Mouse (Mus musculus): Measurements from ENCODE around the gene Ngrn. TPM values are rescaled to one million over a fixed set of nuclear protein-coding genes. Genes with fewer than 3 reads are reported as not detected.

The Ngrn gene
- polyA plus RNA-seq, 1 experiment from 2014 or later = 49.3 TPM

DNA sequence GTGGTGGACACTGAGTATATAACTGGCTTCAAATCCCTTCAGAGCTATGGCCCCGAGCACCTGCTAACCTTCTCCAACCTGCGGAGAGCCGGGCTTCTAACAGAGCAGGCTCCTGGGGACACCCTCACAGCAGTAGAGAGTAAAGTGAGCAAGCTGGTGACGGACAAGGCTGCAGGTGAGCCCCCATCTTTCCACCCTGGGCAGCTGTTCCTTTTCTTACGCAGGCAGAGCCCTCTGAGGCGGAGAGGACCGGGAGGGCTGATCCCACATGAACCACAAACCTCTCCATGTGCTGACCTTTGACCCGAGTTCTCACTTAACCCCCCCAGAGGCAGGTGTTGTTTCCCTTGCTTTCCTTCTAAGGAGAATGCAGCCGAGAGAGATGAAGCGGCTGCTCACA, 26.7 kb downstream of the Ngrn start:
- no peak for ATAC-seq (ENCODE audit: low FRiP score, low read depth)
- H3K4me3 ChIP-seq = no peak overlapping the region
- no peak overlapping the region for H3K4me2 ChIP-seq (replicated peaks)
- H3K4me1 ChIP-seq = no peaks in the 10 kb centered on the region
- no peaks in the 10 kb centered on the region for H3K27me3 ChIP-seq
- H3K9ac ChIP-seq = no peak overlapping the region
- H3K9me3 ChIP-seq = no peaks in the 10 kb centered on the region
- H3K36me3 ChIP-seq = peaks cover 91% of the 10 kb centered on the region
- WGBS = 84% methylated on average over 10 of the region's 10 CpGs
- H3K27ac ChIP-seq = no peak overlapping the region

DNA sequence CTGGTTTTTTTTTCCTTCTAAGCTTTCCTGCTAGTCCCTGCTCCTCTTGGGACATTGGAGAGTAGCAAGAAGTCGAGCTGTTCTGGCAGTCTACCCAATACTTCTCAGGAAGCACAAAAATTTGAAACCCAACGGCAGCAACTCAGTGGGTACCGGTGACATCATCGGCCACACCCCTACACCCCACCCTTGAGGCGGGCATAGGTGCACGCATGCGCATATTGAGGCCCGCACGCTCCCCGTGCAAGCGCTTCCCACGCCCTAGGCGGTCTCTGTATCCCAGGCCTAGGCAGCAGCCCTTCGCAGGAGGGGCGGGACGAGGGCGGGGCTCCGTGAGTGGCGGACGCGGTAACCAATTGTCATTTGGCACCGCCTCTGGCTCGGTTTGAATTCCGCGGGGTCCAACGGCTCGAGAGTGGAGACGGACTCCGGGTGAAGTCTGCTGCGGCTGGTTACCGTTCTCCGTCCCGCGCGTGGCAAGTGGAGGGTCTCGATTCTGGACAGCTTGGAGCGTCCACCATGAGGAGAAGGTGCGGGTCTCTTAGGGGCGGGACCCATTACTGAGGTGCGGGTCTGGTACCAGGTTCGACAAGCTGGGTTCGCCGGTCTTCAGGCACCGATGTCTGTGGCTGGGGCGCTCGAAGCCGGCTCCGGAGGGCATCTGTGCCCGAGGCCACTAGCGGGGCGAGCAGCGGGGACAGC, 33.2 kb downstream of the Ngrn start, which contains the start of gene Prc1:
Prc1 (plus strand) TSS at position 389 of the 702 bp plus-strand sequence.
- peak within 1 kb of the TSS; percentile 85 for H3K9ac ChIP-seq
- under 1% methylated on average over 52 of the region's 52 CpGs for WGBS

DNA sequence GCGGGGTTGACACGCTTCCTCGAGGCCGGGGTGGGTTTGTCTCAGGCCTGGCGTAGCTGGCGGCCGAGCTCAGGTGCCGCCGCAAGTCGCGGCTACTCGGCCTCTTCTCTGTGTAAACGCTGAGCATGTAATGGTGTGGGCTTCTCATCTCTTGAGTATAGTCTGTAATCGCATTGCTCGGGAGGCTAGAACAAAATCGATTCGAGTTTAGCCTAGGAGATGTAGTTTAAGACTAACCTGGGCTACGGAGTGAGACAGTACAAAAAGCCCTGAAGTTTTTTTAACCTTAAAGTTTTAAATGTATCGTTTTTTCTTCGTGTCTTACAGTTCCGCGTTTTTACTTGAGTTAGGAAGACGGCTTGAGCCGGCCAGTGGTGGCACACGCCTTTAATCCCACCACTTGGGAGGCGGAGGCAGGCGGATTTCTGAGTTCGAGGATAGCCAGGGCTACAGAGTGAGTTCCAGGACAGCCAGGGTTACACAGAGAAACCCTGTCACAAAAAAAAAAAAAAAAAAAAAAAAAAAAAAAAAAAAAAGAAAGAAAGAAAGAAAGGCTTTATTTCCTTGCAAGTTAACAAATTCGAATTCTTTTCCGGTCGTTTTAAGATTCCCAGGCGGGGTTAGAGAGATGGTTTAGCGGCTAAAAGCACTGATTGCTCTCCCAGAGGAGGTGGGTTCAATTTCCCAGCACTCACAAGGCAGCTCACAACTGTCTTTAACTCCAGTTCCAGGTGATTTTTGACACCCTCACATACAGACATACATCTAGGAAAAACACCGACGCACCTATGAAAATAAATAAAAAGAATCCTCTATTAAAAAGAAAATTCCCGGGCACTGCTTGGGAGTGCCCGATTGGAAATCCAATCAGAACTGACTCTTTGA, 34.0 kb downstream of the Ngrn start:
- peaks cover 25% of the 10 kb centered on the region for H3K4me1 ChIP-seq
- WGBS = 7% methylated on average over 37 of the region's 37 CpGs
- H3K4me2 ChIP-seq (replicated peaks) = peak overlapping the region; percentile 74
- H3K27me3 ChIP-seq = no peaks in the 10 kb centered on the region
- H3K36me3 ChIP-seq = peaks cover 33% of the 10 kb centered on the region
- H3K4me3 ChIP-seq = peak overlapping the region; percentile 85
- H3K9ac ChIP-seq = peak overlapping the region; percentile 85
- peak overlapping the region; percentile 82 for H3K27ac ChIP-seq
- no peak; the same call in 1 of the 2 replicates for ATAC-seq (ENCODE audit: low FRiP score, low read depth)
- no peaks in the 10 kb centered on the region for H3K9me3 ChIP-seq

More for the DNA sequence above, 33.2 kb downstream of the Ngrn start, which contains the start of gene Prc1:
- H3K4me1 ChIP-seq = peaks cover 25% of the 10 kb centered on the region
- peak; percentile 99 for ATAC-seq (ENCODE audit: low FRiP score, low read depth)
- no peaks in the 10 kb centered on the region for H3K27me3 ChIP-seq
- peak within 1 kb of the TSS; percentile 74 for H3K4me2 ChIP-seq (replicated peaks)
- H3K36me3 ChIP-seq = peaks cover 33% of the 10 kb centered on the region
- no peaks in the 10 kb centered on the region for H3K9me3 ChIP-seq
- peak within 1 kb of the TSS; percentile 82 for H3K27ac ChIP-seq
- H3K4me3 ChIP-seq = peak within 1 kb of the TSS; percentile 85

DNA sequence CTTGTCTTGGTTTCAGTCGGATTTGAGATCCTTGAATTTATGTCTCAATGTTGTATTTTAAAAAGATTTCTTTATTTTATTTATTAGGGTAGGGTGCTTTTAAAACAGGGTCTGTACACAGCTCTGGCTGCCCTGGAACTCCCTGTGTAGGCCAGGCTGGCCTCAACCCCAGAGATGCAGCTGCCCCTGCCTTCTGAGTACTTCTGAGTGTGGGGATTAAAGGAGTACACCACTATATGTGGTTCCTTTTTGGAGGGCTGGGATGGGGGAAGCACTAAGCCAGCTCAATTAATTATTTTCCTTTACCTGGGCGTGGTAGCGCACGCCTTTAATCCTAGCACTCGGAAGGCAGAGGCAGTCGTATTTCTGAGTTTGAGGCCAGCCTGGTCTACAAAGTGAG, 35.4 kb downstream of the Ngrn start:
- Histone ChIP-seq H3K27me3 (no peaks in the 10 kb centered on the region), H3K9me3 (no peaks in the 10 kb centered on the region), H3K27ac (no peak overlapping the region), H3K9ac (no peak overlapping the region), H3K4me1 (peaks cover 25% of the 10 kb centered on the region), H3K4me3 (peak overlapping the region; percentile 85; the same call in 1 of the 2 replicates), H3K36me3 (peaks cover 33% of the 10 kb centered on the region), H3K4me2 (replicated peaks) (peak overlapping the region; percentile 74)
- no peak for ATAC-seq (ENCODE audit: low FRiP score, low read depth)
- 92% methylated on average over 6 of the region's 6 CpGs for WGBS

DNA sequence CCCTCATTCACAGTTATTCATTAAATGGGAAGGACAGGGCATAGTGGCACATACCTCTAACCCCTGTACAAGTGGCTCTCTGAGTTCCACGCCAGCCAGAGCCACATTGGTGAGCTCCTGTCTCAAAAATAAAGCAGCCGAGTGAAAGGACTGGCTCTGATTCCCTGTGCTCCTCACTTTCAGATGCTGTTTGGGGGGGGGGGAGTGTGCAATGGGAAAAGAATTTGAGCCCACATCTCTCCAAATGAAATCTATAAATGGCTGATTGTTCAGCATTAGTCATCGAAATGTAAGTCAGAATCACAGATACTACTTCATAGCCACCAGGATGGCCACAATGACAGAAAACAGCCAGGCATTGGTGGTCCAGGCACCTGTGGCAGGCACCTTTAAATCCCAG, 36.0 kb downstream of the Ngrn start:
- H3K9me3 ChIP-seq = no peaks in the 10 kb centered on the region
- peaks cover 25% of the 10 kb centered on the region for H3K4me1 ChIP-seq
- no peak overlapping the region for H3K9ac ChIP-seq
- no peaks in the 10 kb centered on the region for H3K27me3 ChIP-seq
- no peak overlapping the region for H3K4me3 ChIP-seq
- peaks cover 33% of the 10 kb centered on the region for H3K36me3 ChIP-seq
- ATAC-seq (ENCODE audit: low FRiP score, low read depth) = no peak
- H3K4me2 ChIP-seq (replicated peaks) = no peak overlapping the region
- 90% methylated on average over 3 of the region's 3 CpGs for WGBS
- no peak overlapping the region for H3K27ac ChIP-seq

DNA sequence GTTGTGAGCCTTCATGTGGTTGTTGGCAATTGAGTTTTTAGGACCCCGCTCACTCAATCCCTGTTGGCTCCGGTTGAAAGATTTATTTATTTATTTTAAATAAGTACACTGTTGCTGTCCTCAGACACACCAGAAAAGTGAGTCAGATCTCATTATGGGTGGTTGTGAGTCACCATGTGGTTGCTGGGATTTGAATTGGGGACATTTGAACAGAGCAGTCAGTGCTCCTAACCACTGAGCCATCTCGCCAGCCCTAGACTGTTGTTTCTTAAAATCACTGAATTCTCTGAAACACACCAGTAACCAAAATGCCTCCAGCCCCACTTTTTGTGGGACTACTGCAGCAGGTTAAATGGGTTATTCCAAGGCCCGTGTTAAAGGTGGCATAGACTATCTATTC, 37.7 kb downstream of the Ngrn start:
- peaks cover 43% of the 10 kb centered on the region for H3K36me3 ChIP-seq
- H3K9me3 ChIP-seq = no peaks in the 10 kb centered on the region
- no peak overlapping the region for H3K27ac ChIP-seq
- no peak for ATAC-seq (ENCODE audit: low FRiP score, low read depth)
- H3K4me1 ChIP-seq = peaks cover 25% of the 10 kb centered on the region
- H3K4me3 ChIP-seq = no peak overlapping the region
- no peak overlapping the region for H3K9ac ChIP-seq
- WGBS = 94% methylated on average over 4 of the region's 4 CpGs
- no peaks in the 10 kb centered on the region for H3K27me3 ChIP-seq
- H3K4me2 ChIP-seq (replicated peaks) = no peak overlapping the region

DNA sequence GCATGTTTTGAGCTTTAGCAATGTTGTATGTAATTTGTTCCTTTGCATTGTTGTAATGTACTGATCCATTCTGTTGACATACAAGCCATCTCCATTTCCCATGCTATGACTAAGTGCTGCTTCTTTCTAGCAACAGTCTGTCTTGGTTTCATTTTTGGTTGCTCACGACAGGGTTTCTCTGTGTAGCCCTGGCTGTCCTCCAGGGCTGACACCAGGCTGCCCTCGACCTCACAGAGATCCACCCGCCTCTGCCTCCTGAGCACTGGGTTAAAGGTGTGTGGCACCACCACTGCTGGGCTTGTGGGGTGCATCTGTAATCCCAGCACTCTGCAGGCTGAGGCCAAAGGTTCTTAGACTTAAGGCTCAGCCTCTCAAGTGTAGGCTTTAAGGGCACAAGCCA, 38.6 kb downstream of the Ngrn start:
- H3K4me3 ChIP-seq = no peak overlapping the region
- peaks cover 51% of the 10 kb centered on the region for H3K36me3 ChIP-seq
- no peak overlapping the region for H3K4me2 ChIP-seq (replicated peaks)
- no peak overlapping the region for H3K27ac ChIP-seq
- no peaks in the 10 kb centered on the region for H3K27me3 ChIP-seq
- peaks cover 25% of the 10 kb centered on the region for H3K4me1 ChIP-seq
- 88% methylated on average over 3 of the region's 3 CpGs for WGBS
- no peak for ATAC-seq (ENCODE audit: low FRiP score, low read depth)
- no peaks in the 10 kb centered on the region for H3K9me3 ChIP-seq
- no peak overlapping the region for H3K9ac ChIP-seq

DNA sequence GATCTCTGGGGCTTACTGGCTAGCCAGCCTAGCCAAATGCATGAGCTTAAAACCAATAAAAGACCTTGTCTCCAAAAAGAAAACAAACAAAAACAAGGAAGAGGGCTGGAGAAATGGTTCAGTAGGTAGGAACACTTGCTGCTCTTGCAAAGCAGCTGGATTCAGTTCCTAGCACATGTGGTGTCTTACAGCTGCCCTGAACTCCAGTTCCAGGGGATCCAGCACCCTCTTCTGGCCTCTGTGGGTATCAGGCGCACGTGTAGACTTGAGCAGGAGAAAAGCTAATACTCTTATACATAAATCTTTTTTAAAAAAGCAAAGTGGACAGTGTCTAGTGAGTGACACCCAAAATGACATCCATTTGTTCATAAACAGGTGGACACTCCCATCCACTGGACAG, 40.5 kb downstream of the Ngrn start:
- no peaks in the 10 kb centered on the region for H3K9me3 ChIP-seq
- no peak overlapping the region for H3K4me2 ChIP-seq (replicated peaks)
- 89% methylated on average over 2 of the region's 2 CpGs for WGBS
- H3K4me3 ChIP-seq = no peak overlapping the region
- H3K9ac ChIP-seq = no peak overlapping the region
- ATAC-seq (ENCODE audit: low FRiP score, low read depth) = no peak
- no peak overlapping the region for H3K27ac ChIP-seq
- H3K27me3 ChIP-seq = no peaks in the 10 kb centered on the region
- H3K4me1 ChIP-seq = peaks cover 12% of the 10 kb centered on the region
- H3K36me3 ChIP-seq = peaks cover 69% of the 10 kb centered on the region

DNA sequence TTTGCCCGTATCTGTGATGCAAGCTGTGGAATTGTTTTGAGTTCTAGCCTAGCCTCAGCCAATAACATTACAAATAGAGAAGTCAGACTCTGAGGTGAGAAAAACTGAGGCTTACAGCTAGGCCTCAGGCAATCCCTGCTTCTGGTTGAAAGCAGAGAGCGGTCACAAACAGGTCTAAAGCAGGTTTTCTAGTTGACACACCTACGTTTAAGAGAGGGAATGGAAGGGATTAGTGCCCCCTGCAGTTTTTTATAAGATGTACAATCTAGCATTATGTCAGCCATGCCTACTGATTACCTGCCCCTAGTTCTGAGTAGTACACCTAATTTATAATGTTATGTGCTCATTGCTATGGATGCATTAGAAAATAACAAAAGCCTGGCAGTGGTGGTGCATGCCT, 46.8 kb downstream of the Ngrn start:
- ATAC-seq (ENCODE audit: low FRiP score, low read depth) = no peak
- no peaks in the 10 kb centered on the region for H3K9me3 ChIP-seq
- 85% methylated on average over 3 of the region's 3 CpGs for WGBS
- no peaks in the 10 kb centered on the region for H3K27me3 ChIP-seq
- peaks cover 93% of the 10 kb centered on the region for H3K36me3 ChIP-seq
- no peaks in the 10 kb centered on the region for H3K4me1 ChIP-seq
- H3K9ac ChIP-seq = no peak overlapping the region
- no peak overlapping the region for H3K27ac ChIP-seq
- no peak overlapping the region for H3K4me2 ChIP-seq (replicated peaks)
- no peak overlapping the region for H3K4me3 ChIP-seq

DNA sequence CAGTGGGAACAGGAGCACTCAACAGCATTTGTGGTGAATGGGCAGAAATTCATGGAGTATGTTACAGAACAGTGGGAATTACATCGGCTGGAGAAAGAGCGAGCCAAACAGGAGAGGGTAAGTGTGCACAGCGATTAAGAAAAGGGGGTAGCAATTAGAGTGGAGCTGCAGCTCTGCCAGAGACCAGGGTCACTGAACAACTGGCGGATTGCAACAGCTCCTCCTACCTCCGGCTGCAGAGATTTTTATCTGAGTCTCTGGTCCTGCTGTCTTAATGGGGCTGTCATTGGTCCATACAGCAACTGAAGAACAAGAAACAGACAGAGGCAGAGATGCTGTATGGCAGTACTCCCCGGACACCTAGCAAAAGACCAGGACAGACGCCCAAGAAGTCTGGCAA, 49.8 kb downstream of the Ngrn start:
- no peaks in the 10 kb centered on the region for H3K9me3 ChIP-seq
- no peak overlapping the region for H3K27ac ChIP-seq
- no peak overlapping the region for H3K9ac ChIP-seq
- no peak overlapping the region for H3K4me2 ChIP-seq (replicated peaks)
- no peak overlapping the region for H3K4me3 ChIP-seq
- ATAC-seq (ENCODE audit: low FRiP score, low read depth) = no peak
- H3K4me1 ChIP-seq = no peaks in the 10 kb centered on the region
- WGBS = 78% methylated on average over 7 of the region's 7 CpGs
- H3K36me3 ChIP-seq = peaks cover 95% of the 10 kb centered on the region
- H3K27me3 ChIP-seq = no peaks in the 10 kb centered on the region
